Mouse (Mus musculus) granulocyte monocyte progenitor cell, adult 5-6 weeks (primary cell): ENCODE measurements around the gene Ogfr. TPM values are rescaled to one million over a fixed set of nuclear protein-coding genes. Genes with fewer than 3 reads are reported as not detected.
A peak's percentile ranks its signal among the peaks of the same experiment; 100 is the strongest.

Experiments
- ATAC-seq: replicated peaks from 2 replicates; pipeline ENCODE4 v1.8.0; 2016; ENCODE audit warnings: mild to moderate bottlenecking, moderate TSS enrichment, inconsistent platforms; ENCODE audit not compliant: poor library complexity, severe bottlenecking
- total RNA-seq, 2 experiments: library from RNA; stranded (forward) in 1 of 2; stranded (reverse) in 1 of 2; fragments of 200-712, 200-1000 nt in 1 of 2; fragments of >200 nt in 1 of 2; fragmentation: Nextera tagmentation in 1 of 2; gene quantifications; 2 replicates each; pipeline ENCODE4 v1.2.3; 2014 to 2017

The Ogfr gene
- total RNA-seq (2014; fragmentation: Nextera tagmentation) (32.5 and 34.2 TPM in 2 replicates), total RNA-seq (2017) (40.3 and 42.0 TPM in 2 replicates)

GRCm38 (mm10) chr2:180589123-180589831 is at the start of gene Ogfr:
TSS of gene Ogfr (plus strand) at chr2:180589245.
- ATAC-seq = peak; percentile 85

DNA sequence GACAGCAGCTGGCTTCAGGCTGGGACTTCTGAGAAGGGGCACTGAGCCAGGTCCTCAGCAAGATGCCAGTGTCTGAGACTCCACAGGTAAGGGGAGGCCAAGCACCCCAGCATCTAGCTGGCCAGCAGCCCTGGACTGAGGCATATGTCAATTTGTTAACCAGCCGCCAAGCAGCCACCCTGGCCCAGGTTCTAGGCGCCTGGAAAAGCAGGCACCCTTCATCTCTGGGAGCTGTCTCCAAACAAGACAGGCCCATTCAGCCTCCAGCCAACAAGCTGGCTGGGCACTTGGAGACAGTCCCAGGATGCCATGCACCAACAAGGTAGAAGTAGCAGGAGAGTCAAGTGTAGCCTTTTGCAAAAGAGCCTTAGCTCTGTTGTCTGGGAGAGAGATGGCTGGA is 45.4 kb upstream of the Ogfr start:
- no peak for ATAC-seq

DNA sequence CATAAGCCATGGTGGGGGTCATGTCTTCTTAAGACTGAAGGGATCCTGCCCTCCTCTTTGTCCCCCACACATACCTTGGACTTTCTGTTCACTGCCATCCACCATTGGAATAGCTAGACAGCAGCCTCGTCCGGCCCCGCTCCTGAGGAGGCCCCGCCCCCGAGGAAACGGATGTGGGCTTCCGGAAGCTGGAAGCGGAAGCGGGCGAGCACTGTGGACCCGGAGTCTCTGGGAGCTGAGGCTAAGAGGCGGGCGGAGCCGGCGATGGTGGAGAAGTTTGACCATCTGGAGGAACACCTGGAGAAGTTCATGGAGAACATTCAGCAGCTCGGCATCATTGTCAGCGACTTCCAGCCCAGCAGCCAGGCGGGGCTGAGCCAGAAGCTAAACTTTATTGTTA is 44.0 kb upstream of the Ogfr start:
- ATAC-seq = peak; percentile 42; the same call in 1 of the 2 replicates

GRCm38 (mm10) chr2:180547384-180548106 is 41.5 kb upstream of the Ogfr start:
- no peak for ATAC-seq

GRCm38 (mm10) chr2:180552340-180552739 is 36.7 kb upstream of the Ogfr start:
- ATAC-seq = no peak

DNA sequence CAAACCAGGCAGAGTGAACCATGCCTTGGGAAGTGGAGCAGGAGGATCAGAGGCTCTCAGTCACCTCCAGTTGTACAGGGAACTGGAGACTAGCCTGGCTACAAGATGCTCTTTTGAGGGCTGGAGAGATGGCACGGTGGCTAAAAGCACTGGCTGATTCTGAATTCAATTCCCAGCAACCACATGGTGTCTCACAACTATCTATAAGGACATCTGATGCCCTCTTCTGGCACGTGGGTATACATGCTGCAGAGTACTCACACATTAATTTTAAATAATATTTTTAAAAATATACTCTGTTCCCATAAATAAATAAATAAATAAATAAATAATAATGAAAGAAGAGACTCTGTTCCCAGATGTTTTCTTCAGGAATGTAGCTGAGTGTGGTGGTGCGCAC is 33.8 kb upstream of the Ogfr start:
- no peak for ATAC-seq

GRCm38 (mm10) chr2:180556470-180556869 is 32.6 kb upstream of the Ogfr start:
- peak; percentile 85 for ATAC-seq

GRCm38 (mm10) chr2:180560245-180560644 is 28.8 kb upstream of the Ogfr start:
- peak; percentile 64 for ATAC-seq

DNA sequence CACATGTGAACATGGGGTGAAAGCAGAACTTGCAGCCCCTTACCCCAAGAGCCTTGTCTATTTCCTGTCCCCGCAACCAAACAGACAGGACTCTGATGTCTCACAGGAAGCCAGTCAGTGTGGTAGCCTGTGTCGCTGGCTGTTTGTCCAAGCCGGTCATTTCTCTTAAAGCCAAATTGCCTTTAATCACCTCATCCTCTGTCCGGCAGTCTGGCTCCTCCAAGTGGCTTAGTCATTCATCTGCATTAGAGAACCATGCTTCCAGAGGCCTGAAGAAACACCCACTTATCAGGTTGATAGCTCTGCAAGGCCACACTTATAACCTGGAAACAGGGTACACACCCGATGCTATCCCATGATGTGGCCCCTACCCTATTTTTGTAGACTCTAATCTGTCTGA is 26.9 kb upstream of the Ogfr start:
- ATAC-seq = no peak

GRCm38 (mm10) chr2:180563296-180563695 is 25.7 kb upstream of the Ogfr start:
- no peak for ATAC-seq

DNA sequence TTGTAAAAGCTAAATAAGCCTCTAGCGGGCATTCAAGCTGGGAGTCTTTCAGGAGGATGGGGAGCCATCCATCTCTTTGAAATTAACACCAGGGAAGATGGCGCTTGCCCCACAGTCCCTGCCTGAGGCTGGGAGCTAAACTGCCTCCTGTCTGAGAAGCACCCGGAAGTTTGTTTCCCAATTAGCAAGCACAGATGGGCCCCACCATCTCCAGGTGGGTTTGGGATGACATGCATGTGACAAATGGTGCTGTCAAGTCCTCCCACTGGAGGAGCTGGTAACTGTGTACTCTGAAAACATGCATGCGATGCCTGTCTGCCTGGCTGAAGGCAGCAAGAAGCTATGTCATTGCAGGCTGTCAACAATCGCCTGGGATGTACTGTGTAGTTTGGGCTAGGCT is 25.2 kb upstream of the Ogfr start:
- no peak for ATAC-seq

DNA sequence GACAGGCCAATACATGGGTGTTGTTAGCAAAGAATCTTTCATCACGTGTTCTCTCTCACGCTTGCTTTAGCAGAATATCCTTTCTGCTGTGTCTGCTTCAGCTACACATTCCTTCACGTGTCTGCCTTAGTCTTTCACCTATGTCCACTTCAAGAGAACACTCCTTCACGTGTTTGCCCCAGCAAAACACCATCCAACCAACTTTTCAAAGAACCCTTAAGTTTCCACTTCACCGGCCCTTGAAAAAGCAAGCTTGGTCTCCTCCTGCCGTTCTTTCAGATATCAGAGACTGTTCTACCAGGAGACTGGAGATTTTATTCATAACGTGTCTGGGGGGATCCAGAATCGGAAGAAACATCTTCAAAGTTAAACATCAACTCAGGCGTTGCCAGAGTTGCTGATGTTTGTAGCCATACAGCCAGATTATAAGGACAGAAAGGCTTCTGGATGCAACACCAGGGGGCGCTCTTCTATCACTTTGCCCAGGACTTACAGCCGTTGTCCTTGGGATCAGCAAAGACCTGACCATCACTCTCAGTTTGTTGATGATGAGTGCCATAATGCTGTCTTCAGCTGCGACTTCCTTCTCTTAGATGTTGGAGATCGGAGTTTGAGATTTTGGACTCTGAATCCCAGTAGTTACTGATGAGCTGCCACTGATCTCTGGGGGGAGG is 22.7 kb upstream of the Ogfr start:
- peak; percentile 74 for ATAC-seq

DNA sequence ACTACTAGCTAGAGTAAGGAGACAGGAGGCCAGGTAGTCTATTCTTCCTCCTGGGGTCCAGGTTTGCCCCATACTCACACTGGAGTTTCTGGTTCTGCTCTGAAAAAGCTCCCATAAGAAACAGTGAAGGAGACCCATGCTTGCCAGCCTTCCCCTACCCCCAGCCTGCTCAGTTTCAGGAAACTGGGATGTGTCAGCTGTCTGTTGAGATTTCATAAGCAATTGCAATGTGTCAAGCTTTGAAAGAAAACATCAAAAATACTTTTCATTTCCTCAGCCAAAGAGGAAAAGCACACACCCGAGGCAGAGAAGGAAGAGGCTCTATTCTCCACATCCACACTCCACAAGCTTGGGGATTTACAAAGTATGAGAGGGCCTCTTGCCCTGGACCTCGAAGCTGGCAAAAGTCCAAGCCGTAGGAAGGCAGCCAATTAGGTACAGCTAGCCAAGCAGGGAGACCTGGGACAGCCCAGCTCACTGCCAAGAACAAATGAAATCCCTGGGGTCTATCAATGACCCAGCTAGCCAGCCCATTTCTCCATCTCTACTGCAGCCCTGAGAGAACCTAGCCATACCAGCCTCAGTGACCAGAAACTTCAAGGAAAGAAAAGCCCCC is 19.9 kb upstream of the Ogfr start:
- ATAC-seq = peak; percentile 27; the same call in 1 of the 2 replicates

GRCm38 (mm10) chr2:180576482-180576881 is 12.6 kb upstream of the Ogfr start:
- no peak for ATAC-seq

GRCm38 (mm10) chr2:180578686-180579085 is 10.4 kb upstream of the Ogfr start:
- peak; percentile 54 for ATAC-seq

- ATAC-seq = no peak
Observed at GRCm38 (mm10) chr2:180581002-180581401, 8.0 kb upstream of the Ogfr start, which contains the start of gene Mrgbp. TSS of gene Mrgbp (plus strand) at chr2:180581304.

DNA sequence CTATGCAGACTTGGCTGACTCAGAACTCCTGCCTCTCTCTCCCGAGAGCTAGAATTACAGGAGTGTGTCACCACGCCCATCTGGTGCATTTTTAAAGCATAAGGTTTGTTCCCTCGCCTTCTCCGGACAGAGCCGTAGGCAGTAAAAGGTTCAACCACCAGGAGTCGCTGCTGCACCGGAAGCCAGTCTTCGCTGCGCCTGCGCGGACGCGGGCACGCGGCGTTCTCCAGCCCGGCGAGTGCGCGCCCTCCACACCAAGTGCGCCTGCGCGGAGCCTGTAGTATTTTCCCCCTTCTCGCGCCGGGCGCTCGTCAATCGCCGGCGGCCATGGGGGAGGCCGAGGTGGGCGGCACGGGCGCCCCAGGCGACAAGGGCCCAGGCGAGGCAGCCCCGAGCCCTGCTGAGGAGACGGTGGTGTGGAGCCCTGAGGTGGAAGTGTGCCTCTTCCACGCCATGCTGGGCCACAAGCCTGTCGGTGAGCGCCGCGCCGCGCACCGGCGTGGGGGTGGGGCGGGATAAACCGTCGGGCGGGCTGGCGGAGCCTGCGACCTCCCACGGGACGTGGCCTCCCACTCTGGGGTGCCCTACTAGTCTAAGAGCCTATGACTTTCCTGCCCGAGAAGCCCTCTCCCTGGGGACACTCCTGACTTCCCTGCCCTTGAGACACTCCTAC is 6.4 kb upstream of the Ogfr start:
- ATAC-seq = peak; percentile 85

DNA sequence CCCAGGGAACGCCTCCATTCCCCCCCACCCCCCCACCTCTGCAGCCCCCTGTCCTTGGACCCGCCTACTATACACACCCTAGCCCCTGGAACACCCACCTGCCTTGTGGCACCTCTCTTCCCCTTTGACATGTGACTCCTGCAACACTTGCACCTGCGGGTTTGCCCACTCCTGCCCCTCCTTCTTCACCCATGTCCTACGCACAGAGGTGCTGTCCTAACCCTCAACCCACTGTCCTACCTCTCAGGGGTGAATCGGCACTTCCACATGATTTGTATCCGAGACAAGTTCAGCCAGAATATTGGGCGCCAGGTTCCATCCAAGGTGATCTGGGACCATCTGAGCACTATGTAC is 5.9 kb upstream of the Ogfr start:
- ATAC-seq = peak; percentile 21

GRCm38 (mm10) chr2:180588736-180589122 is 316 bp upstream of the Ogfr start:
- peak; percentile 15 for ATAC-seq

GRCm38 (mm10) chr2:180597490-180597889 is 8.4 kb downstream of the Ogfr start, which contains the start of gene Col9a3:
TSS of gene Col9a3 (plus strand) at chr2:180597790.
- ATAC-seq = no peak
